Mouse (Mus musculus): ENCODE measurements around the gene Magi2. TPM values are rescaled to one million over a fixed set of nuclear protein-coding genes. Genes with fewer than 3 reads are reported as not detected.
"Not testable (repeated sequence)": the region's sequence is repeated elsewhere in the genome, so short reads cannot be mapped to it uniquely, and the experiment has no call there.

The Magi2 gene
- polyA plus RNA-seq, 1 experiment from 2014 or later = 4.6 TPM

DNA sequence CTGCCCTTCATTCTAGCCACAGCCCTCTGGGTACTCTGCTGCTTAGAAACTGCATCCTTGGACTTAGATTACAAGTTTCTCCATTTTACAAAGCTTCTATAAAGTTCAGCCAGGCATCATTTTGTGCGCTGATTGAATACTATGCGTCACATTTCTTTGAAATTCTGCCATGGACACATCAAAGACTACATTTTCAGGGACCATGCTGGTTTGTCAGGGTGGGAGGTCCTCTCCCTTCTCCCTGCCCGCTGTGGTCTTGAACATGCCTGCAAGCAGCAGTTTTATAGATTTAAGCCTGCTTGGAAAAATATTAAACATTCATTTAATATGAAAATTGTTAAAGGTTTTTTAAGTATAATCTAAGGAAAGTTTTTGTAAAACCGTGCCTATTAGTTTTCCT is 1030.6 kb downstream of the Magi2 start:
- DNase-seq (ENCODE audit: low spot score, missing footprints) (no peak), ATAC-seq (ENCODE audit: low FRiP score) (no peak)
- Histone ChIP-seq H3K9ac (ENCODE audit: low read length) (no peak overlapping the region), H3K4me2 (no peak overlapping the region), H3K27me3 (ENCODE audit: control insufficient read depth, insufficient read depth, low read length) (no peaks in the 10 kb centered on the region), H3K4me1 (ENCODE audit: control insufficient read depth, insufficient read depth, low read length) (no peaks in the 10 kb centered on the region), H3K36me3 (ENCODE audit: control insufficient read depth, insufficient read depth, low read length) (no peaks in the 10 kb centered on the region), H3K27ac (ENCODE audit: low read depth, low read length) (no peak overlapping the region), H3K9me3 (ENCODE audit: control insufficient read depth, low read length) (no peaks in the 10 kb centered on the region), H3K4me3 (ENCODE audit: low read depth, low read length) (no peak overlapping the region)
- WGBS = 67% methylated on average over 4 of the region's 4 CpGs

GRCm38 (mm10) chr5:20259719-20260118 is 1032.9 kb downstream of the Magi2 start:
- Histone ChIP-seq H3K9ac (ENCODE audit: low read length) (no peak overlapping the region), H3K27me3 (ENCODE audit: control insufficient read depth, insufficient read depth, low read length) (no peaks in the 10 kb centered on the region), H3K4me3 (ENCODE audit: low read depth, low read length) (no peak overlapping the region), H3K36me3 (ENCODE audit: control insufficient read depth, insufficient read depth, low read length) (no peaks in the 10 kb centered on the region), H3K9me3 (ENCODE audit: control insufficient read depth, low read length) (no peaks in the 10 kb centered on the region), H3K27ac (ENCODE audit: low read depth, low read length) (no peak overlapping the region), H3K4me1 (ENCODE audit: control insufficient read depth, insufficient read depth, low read length) (no peaks in the 10 kb centered on the region), H3K4me2 (no peak overlapping the region)
- ATAC-seq (ENCODE audit: low FRiP score) (no peak), DNase-seq (ENCODE audit: low spot score, missing footprints) (no peak)
- WGBS = 80% methylated on average over 3 of the region's 3 CpGs

GRCm38 (mm10) chr5:20272680-20273079 is 1045.8 kb downstream of the Magi2 start:
- not testable (repeated sequence) for H3K27ac ChIP-seq (ENCODE audit: low read depth, low read length); H3K4me3 ChIP-seq (ENCODE audit: low read depth, low read length); H3K27me3 ChIP-seq (ENCODE audit: control insufficient read depth, insufficient read depth, low read length); H3K9ac ChIP-seq (ENCODE audit: low read length); H3K36me3 ChIP-seq (ENCODE audit: control insufficient read depth, insufficient read depth, low read length); H3K4me2 ChIP-seq; ATAC-seq (ENCODE audit: low FRiP score); DNase-seq (ENCODE audit: low spot score, missing footprints); H3K9me3 ChIP-seq (ENCODE audit: control insufficient read depth, low read length); H3K4me1 ChIP-seq (ENCODE audit: control insufficient read depth, insufficient read depth, low read length)
- 86% methylated on average over 1 of the region's 1 CpGs for WGBS

GRCm38 (mm10) chr5:20275632-20276031 is 1048.8 kb downstream of the Magi2 start:
- Histone ChIP-seq H3K27ac (ENCODE audit: low read depth, low read length) (no peak overlapping the region), H3K36me3 (ENCODE audit: control insufficient read depth, insufficient read depth, low read length) (no peaks in the 10 kb centered on the region), H3K27me3 (ENCODE audit: control insufficient read depth, insufficient read depth, low read length) (no peaks in the 10 kb centered on the region), H3K4me1 (ENCODE audit: control insufficient read depth, insufficient read depth, low read length) (no peaks in the 10 kb centered on the region), H3K9me3 (ENCODE audit: control insufficient read depth, low read length) (no peaks in the 10 kb centered on the region), H3K9ac (ENCODE audit: low read length) (no peak overlapping the region), H3K4me2 (no peak overlapping the region), H3K4me3 (ENCODE audit: low read depth, low read length) (no peak overlapping the region)
- 87% methylated on average over 2 of the region's 2 CpGs for WGBS
- DNase-seq (ENCODE audit: low spot score, missing footprints) (no peak), ATAC-seq (ENCODE audit: low FRiP score) (no peak)

DNA sequence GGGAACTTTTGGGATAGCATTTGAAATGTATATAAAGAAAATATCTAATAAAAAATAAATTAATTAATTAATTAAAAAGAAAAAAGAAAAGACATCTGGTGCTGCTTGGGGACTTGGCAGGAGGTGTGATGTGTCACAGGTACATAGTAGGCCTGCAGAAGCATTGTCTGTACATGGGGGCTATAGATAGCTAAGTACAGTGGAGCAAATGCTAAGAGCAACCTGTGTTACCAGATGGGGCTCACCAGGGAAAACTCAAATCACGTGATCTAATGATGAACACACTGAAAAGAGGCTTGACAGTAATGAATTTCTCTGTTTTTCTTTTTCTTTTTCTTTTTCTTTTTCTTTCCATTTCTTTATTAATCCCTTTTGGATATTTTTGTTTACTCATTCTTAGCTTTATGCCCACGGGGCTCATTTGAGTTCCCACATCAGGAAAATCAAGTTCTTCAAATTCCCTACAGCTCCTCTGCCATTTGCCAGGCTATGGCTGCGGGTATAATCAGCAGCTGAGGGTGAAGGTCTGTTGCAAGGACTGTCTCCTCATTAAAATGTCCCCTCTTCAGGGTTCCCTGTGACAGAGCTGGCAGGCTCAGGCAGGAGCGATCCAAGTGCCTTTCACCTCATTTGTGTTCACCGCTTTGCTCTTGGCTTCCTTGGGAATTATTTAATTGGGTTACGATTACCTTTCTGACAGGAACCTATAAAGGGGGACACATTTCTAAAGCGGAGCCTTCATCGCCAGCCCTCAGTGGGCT is 1058.4 kb downstream of the Magi2 start:
- no peak overlapping the region for H3K4me2 ChIP-seq
- ATAC-seq (ENCODE audit: low FRiP score) (no peak), DNase-seq (ENCODE audit: low spot score, missing footprints) (no peak)
- H3K9me3 ChIP-seq (ENCODE audit: control insufficient read depth, low read length) = no peaks in the 10 kb centered on the region
- H3K9ac ChIP-seq (ENCODE audit: low read length) = no peak overlapping the region
- no peak overlapping the region for H3K4me3 ChIP-seq (ENCODE audit: low read depth, low read length)
- no peak overlapping the region for H3K27ac ChIP-seq (ENCODE audit: low read depth, low read length)
- no peaks in the 10 kb centered on the region for H3K36me3 ChIP-seq (ENCODE audit: control insufficient read depth, insufficient read depth, low read length)
- WGBS = 89% methylated on average over 8 of the region's 8 CpGs
- no peaks in the 10 kb centered on the region for H3K4me1 ChIP-seq (ENCODE audit: control insufficient read depth, insufficient read depth, low read length)
- no peaks in the 10 kb centered on the region for H3K27me3 ChIP-seq (ENCODE audit: control insufficient read depth, insufficient read depth, low read length)

DNA sequence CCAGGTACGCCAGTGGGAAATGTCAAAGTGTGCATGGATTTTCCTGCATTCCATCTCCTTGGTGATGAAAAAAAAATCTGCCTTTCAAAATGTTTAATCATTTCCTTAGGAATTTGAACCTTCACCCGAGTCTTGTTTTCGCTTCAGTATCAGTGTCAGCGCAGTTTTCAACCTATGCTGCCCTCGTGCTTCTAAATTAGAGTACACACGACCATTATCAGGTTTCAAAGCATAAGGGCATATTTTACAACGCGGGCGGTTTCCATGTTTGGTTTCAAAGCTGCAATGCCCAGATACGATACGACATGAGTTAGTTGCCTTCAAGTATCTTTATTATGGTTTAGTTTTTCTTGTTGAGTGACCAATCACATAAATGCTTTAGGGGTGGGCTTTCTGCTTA is 1067.7 kb downstream of the Magi2 start:
- ATAC-seq (ENCODE audit: low FRiP score) (no peak), DNase-seq (ENCODE audit: low spot score, missing footprints) (no peak)
- Histone ChIP-seq H3K4me2 (no peak overlapping the region), H3K9ac (ENCODE audit: low read length) (no peak overlapping the region), H3K4me3 (ENCODE audit: low read depth, low read length) (no peak overlapping the region), H3K4me1 (ENCODE audit: control insufficient read depth, insufficient read depth, low read length) (no peaks in the 10 kb centered on the region), H3K27ac (ENCODE audit: low read depth, low read length) (no peak overlapping the region), H3K9me3 (ENCODE audit: control insufficient read depth, low read length) (no peaks in the 10 kb centered on the region), H3K36me3 (ENCODE audit: control insufficient read depth, insufficient read depth, low read length) (no peaks in the 10 kb centered on the region), H3K27me3 (ENCODE audit: control insufficient read depth, insufficient read depth, low read length) (no peaks in the 10 kb centered on the region)
- 73% methylated on average over 11 of the region's 11 CpGs for WGBS

DNA sequence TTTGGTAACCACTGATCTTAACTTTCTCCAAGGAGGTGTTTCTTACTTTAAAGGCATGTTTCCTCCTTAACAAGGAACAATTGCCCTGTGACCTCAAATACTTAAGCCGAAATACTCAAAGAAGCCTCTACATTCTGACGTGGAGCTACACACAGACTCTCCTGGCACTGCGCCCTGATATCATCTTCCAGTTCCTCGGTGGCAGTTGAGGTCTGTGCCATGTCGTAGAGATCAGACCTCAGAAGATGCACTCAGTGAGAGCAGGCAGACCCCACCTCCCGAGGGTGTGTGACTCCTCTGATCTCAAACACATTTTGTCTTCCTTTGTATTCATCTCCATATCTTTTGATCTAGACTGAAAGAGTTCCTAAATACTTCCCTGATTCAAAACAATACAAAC is 1073.0 kb downstream of the Magi2 start:
- no peak for DNase-seq (ENCODE audit: low spot score, missing footprints)
- H3K36me3 ChIP-seq (ENCODE audit: control insufficient read depth, insufficient read depth, low read length) = no peaks in the 10 kb centered on the region
- H3K27me3 ChIP-seq (ENCODE audit: control insufficient read depth, insufficient read depth, low read length) = no peaks in the 10 kb centered on the region
- H3K4me3 ChIP-seq (ENCODE audit: low read depth, low read length) = no peak overlapping the region
- WGBS = 84% methylated on average over 6 of the region's 6 CpGs
- H3K4me1 ChIP-seq (ENCODE audit: control insufficient read depth, insufficient read depth, low read length) = no peaks in the 10 kb centered on the region
- H3K27ac ChIP-seq (ENCODE audit: low read depth, low read length) = no peak overlapping the region
- no peak overlapping the region for H3K9ac ChIP-seq (ENCODE audit: low read length)
- no peaks in the 10 kb centered on the region for H3K9me3 ChIP-seq (ENCODE audit: control insufficient read depth, low read length)
- no peak for ATAC-seq (ENCODE audit: low FRiP score)
- H3K4me2 ChIP-seq = no peak overlapping the region

DNA sequence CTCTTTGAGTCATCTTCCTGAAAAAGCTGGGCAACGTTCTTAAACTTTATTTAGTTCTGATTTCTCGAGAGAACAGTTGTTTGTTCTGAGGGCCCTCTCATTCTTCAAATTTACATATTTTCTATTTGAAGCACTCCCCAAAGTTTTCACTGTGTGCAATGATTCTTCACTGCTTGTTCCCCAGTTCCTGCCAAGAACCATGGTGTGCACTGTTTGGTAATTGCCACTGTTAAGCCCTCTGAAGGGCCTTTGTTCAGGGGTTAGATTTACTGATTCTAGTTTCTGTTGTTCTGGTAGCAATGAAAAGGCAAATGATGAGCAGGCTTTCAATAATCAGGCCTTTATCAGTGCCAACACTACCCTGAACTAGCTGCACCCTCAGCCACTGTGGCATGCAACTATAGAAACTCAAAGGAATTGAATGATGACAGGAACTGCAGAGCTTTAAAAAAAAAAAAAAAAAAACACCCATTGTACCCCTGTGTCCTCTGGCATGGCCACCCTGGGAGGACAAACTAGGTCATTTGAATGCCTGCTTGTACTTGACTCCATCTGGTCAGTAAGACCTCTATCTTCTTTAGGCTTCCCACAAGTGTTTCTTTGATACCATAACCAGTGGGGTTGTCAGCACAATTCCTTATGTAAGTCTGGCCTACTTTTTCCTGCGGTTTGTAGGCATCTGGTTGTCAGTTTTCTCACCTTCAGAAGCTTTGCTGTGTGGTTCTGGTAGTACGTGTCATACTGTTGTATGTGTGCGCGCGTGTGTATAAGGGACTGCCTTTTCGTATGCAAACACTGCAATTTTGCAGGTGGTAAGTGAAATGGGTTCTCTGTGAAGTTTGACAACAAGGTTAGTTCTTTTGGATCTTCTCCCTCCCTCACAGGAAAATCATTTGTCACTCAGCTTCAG is 1076.5 kb downstream of the Magi2 start:
- no peaks in the 10 kb centered on the region for H3K36me3 ChIP-seq (ENCODE audit: control insufficient read depth, insufficient read depth, low read length)

GRCm38 (mm10) chr5:20320970-20321369 is 1094.1 kb downstream of the Magi2 start:
- ATAC-seq (ENCODE audit: low FRiP score) (no peak), DNase-seq (ENCODE audit: low spot score, missing footprints) (no peak)
- 83% methylated on average over 2 of the region's 2 CpGs for WGBS
- no peak overlapping the region for H3K27ac ChIP-seq (ENCODE audit: low read depth, low read length)
- H3K9me3 ChIP-seq (ENCODE audit: control insufficient read depth, low read length) = no peaks in the 10 kb centered on the region
- no peak overlapping the region for H3K4me3 ChIP-seq (ENCODE audit: low read depth, low read length)
- H3K36me3 ChIP-seq (ENCODE audit: control insufficient read depth, insufficient read depth, low read length) = no peaks in the 10 kb centered on the region
- H3K9ac ChIP-seq (ENCODE audit: low read length) = no peak overlapping the region
- no peaks in the 10 kb centered on the region for H3K4me1 ChIP-seq (ENCODE audit: control insufficient read depth, insufficient read depth, low read length)
- no peaks in the 10 kb centered on the region for H3K27me3 ChIP-seq (ENCODE audit: control insufficient read depth, insufficient read depth, low read length)
- H3K4me2 ChIP-seq = no peak overlapping the region

More for the DNA sequence above, 1076.5 kb downstream of the Magi2 start:
- Histone ChIP-seq H3K27me3 (ENCODE audit: control insufficient read depth, insufficient read depth, low read length) (no peaks in the 10 kb centered on the region), H3K9ac (ENCODE audit: low read length) (no peak overlapping the region), H3K27ac (ENCODE audit: low read depth, low read length) (no peak overlapping the region), H3K9me3 (ENCODE audit: control insufficient read depth, low read length) (no peaks in the 10 kb centered on the region), H3K4me2 (no peak overlapping the region), H3K4me3 (ENCODE audit: low read depth, low read length) (no peak overlapping the region), H3K4me1 (ENCODE audit: control insufficient read depth, insufficient read depth, low read length) (no peaks in the 10 kb centered on the region)
- no peak for ATAC-seq (ENCODE audit: low FRiP score)
- WGBS = 86% methylated on average over 8 of the region's 8 CpGs
- no peak for DNase-seq (ENCODE audit: low spot score, missing footprints)
